Comparison of ENCODE assay signal across 25 mouse cellular contexts in genomic region chr6:94303512-94303911, GRCm38 (mm10). TPM values are rescaled to one million over a fixed set of nuclear protein-coding genes. Genes with fewer than 3 reads are reported as not detected.
DNase-seq lines count a peak whose midpoint lies in the region; ATAC-seq and TF ChIP-seq lines count a peak whose summit lies in the region.
"Had no signal": no experiment of that assay in that cellular context is flagged by ENCODE, and none has a peak within 500 bp of the region (broad histone marks: within the 10 kb centered on the region; RNA-seq: fewer than 3 reads in every experiment).

No protein-coding gene starts in this region.

- ATAC-seq in lung, postnatal 0 days = peak; percentile 35; the same call in 1 of the 2 replicates
- peak; percentile 79 for ATAC-seq in heart, postnatal 0 days (ENCODE audit: insufficient read depth, low read depth)
- ATAC-seq: forebrain, embryonic 16.5 days; intestine, postnatal 0 days had no signal

- no peak overlapping the region for H3K4me2 ChIP-seq in lung, postnatal 0 days (replicated peaks; ENCODE audit: low read depth, low read length)
- no peak overlapping the region for H3K4me2 ChIP-seq in heart, postnatal 0 days (ENCODE audit: low read depth, low read length)
- H3K4me2 ChIP-seq: hindbrain, embryonic 15.5 days; liver, embryonic 11.5 days; lung, embryonic 15.5 days; neural tube, embryonic 13.5 days; stomach, embryonic 15.5 days had no signal

- peak overlapping the region; percentile 44; the same call in 1 of the 2 replicates for H3K27ac ChIP-seq in heart, embryonic 10.5 days
- H3K27ac ChIP-seq in lung, postnatal 0 days (ENCODE audit: low read length) = no peak overlapping the region
- peak overlapping the region; percentile 65 for H3K27ac ChIP-seq in heart, postnatal 0 days (ENCODE audit: low read depth)
- H3K27ac ChIP-seq: hindbrain, embryonic 15.5 days; layer of hippocampus, adult 2 months; limb, embryonic 10.5 days; lung, embryonic 15.5 days; neural tube, embryonic 13.5 days; stomach, embryonic 15.5 days had no signal

- no peak for TF ChIP-seq CTCF in lung, postnatal 0 days (IDR thresholded peaks at IDR 0.05)
- TF ChIP-seq CTCF in heart, postnatal 0 days (IDR thresholded peaks at IDR 0.05; ENCODE audit: low read depth) = no peak

- H3K9ac ChIP-seq in lung, postnatal 0 days (replicated peaks; ENCODE audit: low read depth) = no peak overlapping the region
- no peak overlapping the region for H3K9ac ChIP-seq in heart, postnatal 0 days (replicated peaks; ENCODE audit: low read depth, low read length)
- H3K9ac ChIP-seq: hindbrain, embryonic 15.5 days; lung, embryonic 15.5 days; neural tube, embryonic 13.5 days; stomach, embryonic 15.5 days had no signal

- H3K27me3 ChIP-seq in heart, embryonic 10.5 days (ENCODE audit: insufficient read depth, poor library complexity, severe bottlenecking) = no peaks in the 10 kb centered on the region
- H3K27me3 ChIP-seq in lung, postnatal 0 days (replicated peaks; ENCODE audit: insufficient read depth, low read length) = no peaks in the 10 kb centered on the region
- H3K27me3 ChIP-seq in heart, postnatal 0 days (ENCODE audit: control insufficient read depth, insufficient read depth, low read length) = no peaks in the 10 kb centered on the region
- H3K27me3 ChIP-seq: hindbrain, embryonic 15.5 days; lung, embryonic 15.5 days; neural tube, embryonic 13.5 days; stomach, embryonic 15.5 days had no signal

- no peak for TF ChIP-seq EP300 in lung, postnatal 0 days (IDR thresholded peaks at IDR 0.05)
- TF ChIP-seq EP300 in heart, postnatal 0 days (IDR thresholded peaks at IDR 0.05; ENCODE audit: low read depth) = no peak

- no peak overlapping the region for H3K4me3 ChIP-seq in heart, embryonic 10.5 days
- H3K4me3 ChIP-seq in lung, postnatal 0 days (ENCODE audit: low read depth, low read length) = no peak overlapping the region
- no peak overlapping the region for H3K4me3 ChIP-seq in heart, postnatal 0 days (ENCODE audit: low read depth, low read length)
- H3K4me3 ChIP-seq: erythroblast, embryonic 14.5 days; hindbrain, embryonic 15.5 days; layer of hippocampus, adult 2 months; limb, embryonic 10.5 days; lung, embryonic 15.5 days; neural tube, embryonic 13.5 days; stomach, embryonic 15.5 days had no signal

- H3K36me3 ChIP-seq in heart, embryonic 10.5 days = no peaks in the 10 kb centered on the region
- H3K36me3 ChIP-seq in lung, postnatal 0 days (ENCODE audit: insufficient read depth, low read length) = no peaks in the 10 kb centered on the region
- H3K36me3 ChIP-seq in heart, postnatal 0 days (replicated peaks; ENCODE audit: control insufficient read depth, insufficient read depth, low read length) = no peaks in the 10 kb centered on the region
- H3K36me3 ChIP-seq: G1E; hindbrain, embryonic 15.5 days; limb, embryonic 10.5 days; lung, embryonic 15.5 days; neural tube, embryonic 13.5 days; stomach, embryonic 15.5 days had no signal

- no peaks in the 10 kb centered on the region for H3K9me3 ChIP-seq in heart, embryonic 10.5 days
- H3K9me3 ChIP-seq in lung, postnatal 0 days (ENCODE audit: low read length) = no peaks in the 10 kb centered on the region
- 0 out of 2 replicates have a peak, but pooled peaks cover 3% of the 10 kb centered on the region for H3K9me3 ChIP-seq in heart, postnatal 0 days (replicated peaks; ENCODE audit: control insufficient read depth, low read length)
- H3K9me3 ChIP-seq: hindbrain, embryonic 15.5 days; limb, embryonic 10.5 days; lung, embryonic 15.5 days; neural tube, embryonic 13.5 days; stomach, embryonic 15.5 days had no signal

- no peak for DNase-seq in heart, embryonic 10.5 days (ENCODE audit: low spot score)
- no peak for DNase-seq in heart, postnatal 36 days
- peak; percentile 42 for DNase-seq in lung, postnatal 0 days (ENCODE audit: low spot score)
- DNase-seq in lung, postnatal 4 days = no peak
- DNase-seq in heart, postnatal 0 days (ENCODE audit: low spot score) = peak; percentile 38
- DNase-seq in natural killer cell, adult 2 months (ENCODE audit: low spot score in 2 of 2) = no peak
- no peak for DNase-seq in cerebellum, adult 9-11 months
- DNase-seq in embryo, embryonic 10.5 days (ENCODE audit: low spot score) = no peak
- DNase-seq: adrenal gland, postnatal 25 days; gastrocnemius, postnatal 10 days; kidney, postnatal 10 days; spleen, adult 18-20 months; thymus, adult 2 months had no signal

- intact Hi-C loops in heart, postnatal 36 days (cut with DNase I) = no loop called here

- WGBS in heart, embryonic 10.5 days = 71% methylated on average over 6 of the region's 6 CpGs
- 70% methylated on average over 6 of the region's 6 CpGs for WGBS in lung, postnatal 0 days
- 38% methylated on average over 6 of the region's 6 CpGs for WGBS in heart, postnatal 0 days

- peaks cover 31% of the 10 kb centered on the region for H3K4me1 ChIP-seq in heart, embryonic 10.5 days
- H3K4me1 ChIP-seq in lung, postnatal 0 days (ENCODE audit: insufficient read depth, low read depth, low read length) = no peaks in the 10 kb centered on the region
- H3K4me1 ChIP-seq in heart, postnatal 0 days (ENCODE audit: control insufficient read depth, insufficient read depth) = peaks cover 15% of the 10 kb centered on the region
- H3K4me1 ChIP-seq: hindbrain, embryonic 15.5 days; stomach, embryonic 15.5 days had no signal

RNA-seq across cellular contexts. Expression of gene Magi1, which starts 19.8 kb away (rescaled TPM):
- polyA plus RNA-seq in heart, embryonic 10.5 days (2016; fragmentation: Nextera tagmentation; extraction: Ambion mirVana) = 10.0 and 10.5 TPM in 2 replicates
- 10 to 100 TPM; 14.3 to 16.6 TPM for total RNA-seq in heart, postnatal 36 days (2021)
- 10.7 and 12.9 TPM in 2 replicates for polyA plus RNA-seq in lung, postnatal 0 days (2015; fragmentation: Nextera tagmentation; extraction: Ambion mirVana)
- 15.3 and 20.4 TPM in 2 replicates for total RNA-seq in heart, postnatal 0 days (2014; rRNA removed; ENCODE audit: low replicate concordance)
- polyA plus RNA-seq in heart, postnatal 0 days (2015; fragmentation: Nextera tagmentation; extraction: Ambion mirVana) = 4.4 and 4.6 TPM in 2 replicates
- total RNA-seq: monocyte, adult 5-6 weeks had no signal

Comparison
In these comparisons a context has a peak if more than half of its experiments do, and no peak if none do; other contexts are left out.
1. DNase-seq: peak in lung, postnatal 0 days (single experiment) and heart, postnatal 0 days (single experiment); none in heart, embryonic 10.5 days (single experiment), heart, postnatal 36 days (0 of 2), lung, postnatal 4 days (0 of 2), natural killer cell, adult 2 months (0 of 2), cerebellum, adult 9-11 months (single experiment) and embryo, embryonic 10.5 days (single experiment).